Mouse (Mus musculus): ENCODE measurements around the gene Oas2. TPM values are rescaled to one million over a fixed set of nuclear protein-coding genes. Genes with fewer than 3 reads are reported as not detected.

Gene Oas2
- polyA plus RNA-seq, 1 experiment from 2014 or later: 0.10 TPM

DNA sequence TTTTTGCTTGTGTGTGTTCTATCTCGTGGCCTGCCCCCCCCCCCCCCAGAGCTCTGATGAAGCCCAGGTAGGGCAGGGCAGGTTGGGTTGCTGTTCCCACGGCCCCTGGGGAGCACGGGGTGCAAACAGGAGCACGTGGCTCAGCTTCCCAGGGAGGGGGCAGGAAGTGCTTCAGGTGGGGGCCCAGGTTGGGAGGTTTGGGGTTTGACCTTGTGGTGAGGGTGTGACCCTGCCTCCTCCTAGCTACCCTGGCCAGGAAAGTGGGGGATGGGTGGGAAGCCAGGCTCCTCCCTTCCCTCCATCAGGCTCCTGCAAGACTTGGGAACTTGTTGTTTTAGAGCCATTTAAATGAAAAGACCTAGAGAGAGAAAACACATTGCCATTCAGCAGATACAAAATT is 61.2 kb downstream of the Oas2 start:
- Histone ChIP-seq H3K9me3 (no peaks in the 10 kb centered on the region), H3K27ac (no peak overlapping the region), H3K36me3 (replicated peaks) (no peaks in the 10 kb centered on the region), H3K27me3 (peaks cover 53% of the 10 kb centered on the region), H3K4me1 (no peaks in the 10 kb centered on the region), H3K9ac (no peak overlapping the region), H3K4me3 (replicated peaks) (no peak overlapping the region), H3K4me2 (no peak overlapping the region)
- 54% methylated on average over 4 of the region's 4 CpGs for WGBS
- ATAC-seq (ENCODE audit: low FRiP score): no peak

DNA sequence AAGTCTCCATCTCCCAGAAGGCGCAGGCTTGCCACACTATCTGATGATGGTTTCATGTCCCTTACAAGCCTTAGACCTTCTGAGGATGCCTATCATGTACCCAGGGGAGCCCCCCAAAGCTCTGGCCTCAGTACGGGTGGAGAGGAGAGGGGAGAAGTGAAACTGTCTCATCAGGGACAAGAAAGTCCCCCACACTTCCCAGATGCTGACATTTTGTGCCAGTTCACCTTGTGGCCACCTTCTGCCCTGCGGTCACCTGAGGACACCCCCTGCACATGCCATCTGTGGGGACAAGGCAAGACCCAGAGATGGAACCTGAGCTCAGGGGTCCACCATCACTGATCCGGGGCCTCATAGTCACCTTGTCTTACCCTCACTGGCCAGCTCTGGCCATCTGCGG is 61.8 kb downstream of the Oas2 start:
- Histone ChIP-seq H3K9ac (no peak overlapping the region), H3K27me3 (peaks cover 53% of the 10 kb centered on the region), H3K4me1 (peaks cover 5% of the 10 kb centered on the region), H3K4me3 (replicated peaks) (no peak overlapping the region), H3K9me3 (no peaks in the 10 kb centered on the region), H3K4me2 (no peak overlapping the region), H3K27ac (no peak overlapping the region), H3K36me3 (replicated peaks) (no peaks in the 10 kb centered on the region)
- WGBS: 88% methylated on average over 5 of the region's 5 CpGs
- ATAC-seq (ENCODE audit: low FRiP score): no peak

DNA sequence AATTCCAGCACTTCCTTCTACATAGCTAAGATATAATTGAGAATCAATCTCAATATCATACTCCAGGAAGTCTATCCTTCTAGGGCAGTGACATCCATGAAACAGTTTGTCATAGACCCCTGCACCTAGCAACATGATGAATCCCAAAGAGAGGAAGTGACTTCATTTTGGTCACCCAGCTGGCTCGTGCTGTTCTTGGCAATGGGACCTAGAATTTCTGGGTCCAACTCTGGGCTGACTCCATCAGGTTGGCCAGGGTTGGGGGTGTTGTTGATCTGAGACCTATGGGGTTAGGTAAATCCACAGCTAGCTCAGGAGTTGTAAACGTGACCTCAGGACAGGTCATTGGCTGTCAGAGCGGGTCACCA is 62.2 kb downstream of the Oas2 start:
- H3K4me2 ChIP-seq: no peak overlapping the region
- H3K27me3 ChIP-seq: peaks cover 53% of the 10 kb centered on the region
- H3K27ac ChIP-seq: no peak overlapping the region
- H3K4me3 ChIP-seq (replicated peaks): no peak overlapping the region
- no peaks in the 10 kb centered on the region for H3K36me3 ChIP-seq (replicated peaks)
- peaks cover 10% of the 10 kb centered on the region for H3K4me1 ChIP-seq
- 95% methylated on average over 3 of the region's 3 CpGs for WGBS
- ATAC-seq (ENCODE audit: low FRiP score): no peak
- no peaks in the 10 kb centered on the region for H3K9me3 ChIP-seq
- no peak overlapping the region for H3K9ac ChIP-seq

DNA sequence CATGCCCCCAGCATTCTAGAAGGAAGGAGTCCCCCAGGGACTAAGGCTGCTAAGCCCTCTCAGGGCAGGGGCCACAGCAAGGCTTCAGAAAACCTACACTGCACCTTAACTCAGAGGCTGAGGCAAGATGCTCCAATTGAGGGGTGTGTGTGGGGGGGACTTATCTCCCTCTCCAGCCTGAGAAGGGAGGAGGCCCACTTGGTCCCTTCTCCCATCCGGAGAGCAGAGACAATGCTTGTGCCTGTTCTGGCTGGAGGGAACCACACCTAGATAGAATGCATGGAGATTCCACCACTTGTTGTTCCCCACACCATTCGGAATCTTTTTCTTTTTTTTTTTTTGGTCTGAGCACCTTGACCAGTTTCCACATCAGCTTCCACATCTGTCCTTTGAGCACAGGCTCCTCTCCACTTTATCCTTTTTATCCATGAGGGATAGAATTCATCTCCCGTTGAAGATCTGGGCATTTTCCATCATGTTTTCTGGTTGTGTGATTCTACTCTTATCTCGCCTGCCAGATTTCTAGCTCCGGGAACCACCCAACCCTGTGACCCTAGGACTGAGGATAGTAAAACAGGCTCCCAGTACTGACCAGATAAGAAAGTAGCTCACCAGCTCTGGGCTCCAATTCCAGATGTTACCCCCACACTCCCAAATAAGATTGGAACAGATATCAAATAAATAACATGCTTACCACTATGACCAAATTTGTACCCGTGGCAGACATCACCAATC is 62.7 kb downstream of the Oas2 start:
- Histone ChIP-seq H3K27me3 (peaks cover 53% of the 10 kb centered on the region), H3K4me1 (peaks cover 12% of the 10 kb centered on the region), H3K9ac (no peak overlapping the region), H3K27ac (no peak overlapping the region), H3K4me3 (replicated peaks) (no peak overlapping the region), H3K4me2 (no peak overlapping the region), H3K9me3 (no peaks in the 10 kb centered on the region), H3K36me3 (replicated peaks) (no peaks in the 10 kb centered on the region)
- ATAC-seq (ENCODE audit: low FRiP score): no peak
- WGBS: 83% methylated on average over 6 of the region's 6 CpGs

DNA sequence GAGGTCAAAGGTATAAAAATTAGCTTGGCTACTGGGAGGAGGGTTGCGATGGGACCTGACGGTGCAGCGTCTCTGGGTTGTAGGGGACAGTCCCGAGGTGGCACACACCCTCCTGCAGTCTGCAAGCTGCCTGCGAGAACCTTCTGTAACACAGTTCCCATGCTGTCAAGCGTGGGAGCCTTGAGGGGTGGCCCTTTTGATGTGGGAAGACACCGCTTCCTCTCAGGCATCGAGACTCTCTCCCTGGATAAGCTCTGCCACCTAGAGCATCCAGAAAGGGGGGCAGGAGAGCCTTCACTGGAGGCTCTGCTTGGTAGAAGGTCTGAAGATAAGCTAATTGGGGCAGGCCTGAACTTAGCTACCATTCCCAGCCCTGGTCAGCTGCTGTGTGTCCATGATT is 64.0 kb downstream of the Oas2 start:
- no peak overlapping the region for H3K27ac ChIP-seq
- 0 out of 2 replicates have a peak, but pooled peaks cover 4% of the 10 kb centered on the region for H3K36me3 ChIP-seq (replicated peaks)
- H3K4me2 ChIP-seq: no peak overlapping the region
- H3K9me3 ChIP-seq: no peaks in the 10 kb centered on the region
- no peak for ATAC-seq (ENCODE audit: low FRiP score)
- WGBS: 88% methylated on average over 8 of the region's 8 CpGs
- no peak overlapping the region for H3K9ac ChIP-seq
- H3K4me1 ChIP-seq: peaks cover 17% of the 10 kb centered on the region
- H3K4me3 ChIP-seq (replicated peaks): no peak overlapping the region
- H3K27me3 ChIP-seq: peaks cover 57% of the 10 kb centered on the region

DNA sequence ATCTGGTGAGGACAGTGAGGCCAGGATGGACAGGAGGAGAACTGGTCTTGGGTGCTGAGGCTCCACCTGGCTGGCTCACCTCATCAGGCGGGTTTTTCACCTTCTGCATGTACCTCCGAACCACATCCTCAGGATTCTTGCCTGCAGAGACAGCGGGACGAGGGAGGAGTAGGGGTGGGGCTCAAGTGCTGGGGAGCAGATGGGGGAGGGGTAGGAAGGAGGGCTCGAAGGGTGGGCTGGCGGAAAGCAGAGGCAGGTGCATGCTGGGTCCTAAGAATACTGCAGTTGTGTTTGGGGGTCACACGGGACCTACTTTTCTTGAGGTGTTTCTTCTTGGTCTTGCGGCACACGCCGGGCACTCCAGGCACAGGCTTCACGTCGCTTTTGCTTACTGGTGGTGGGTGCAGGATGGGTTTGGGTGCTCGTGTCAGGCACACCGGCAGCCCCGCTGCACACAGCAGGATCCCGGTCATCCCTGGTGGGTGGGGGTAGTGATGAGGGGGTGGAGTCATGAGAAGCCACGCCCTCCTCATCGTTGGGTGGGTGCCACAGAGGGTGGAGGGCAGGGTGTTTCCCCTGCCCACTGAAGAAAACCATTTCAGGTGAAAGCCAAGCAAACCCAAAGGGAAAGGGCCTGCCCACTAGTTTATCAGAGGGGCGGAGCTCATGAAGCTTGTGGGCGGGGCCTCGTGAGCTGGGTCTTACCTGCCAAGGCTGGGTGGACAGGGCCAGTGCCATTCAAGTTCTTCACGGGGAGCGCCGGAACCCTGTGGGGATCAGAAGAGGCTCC is 66.5 kb downstream of the Oas2 start:
- ATAC-seq (ENCODE audit: low FRiP score): no peak
- H3K36me3 ChIP-seq (replicated peaks): 0 out of 2 replicates have a peak, but pooled peaks cover 5% of the 10 kb centered on the region
- no peaks in the 10 kb centered on the region for H3K9me3 ChIP-seq
- peak overlapping the region; percentile 10; the same call in 1 of the 2 replicates for H3K4me2 ChIP-seq
- H3K27me3 ChIP-seq: peaks cover 58% of the 10 kb centered on the region
- WGBS: 9% methylated on average over 24 of the region's 24 CpGs
- H3K9ac ChIP-seq: no peak overlapping the region
- no peak overlapping the region for H3K4me3 ChIP-seq (replicated peaks)
- peaks cover 30% of the 10 kb centered on the region for H3K4me1 ChIP-seq
- H3K27ac ChIP-seq: no peak overlapping the region

DNA sequence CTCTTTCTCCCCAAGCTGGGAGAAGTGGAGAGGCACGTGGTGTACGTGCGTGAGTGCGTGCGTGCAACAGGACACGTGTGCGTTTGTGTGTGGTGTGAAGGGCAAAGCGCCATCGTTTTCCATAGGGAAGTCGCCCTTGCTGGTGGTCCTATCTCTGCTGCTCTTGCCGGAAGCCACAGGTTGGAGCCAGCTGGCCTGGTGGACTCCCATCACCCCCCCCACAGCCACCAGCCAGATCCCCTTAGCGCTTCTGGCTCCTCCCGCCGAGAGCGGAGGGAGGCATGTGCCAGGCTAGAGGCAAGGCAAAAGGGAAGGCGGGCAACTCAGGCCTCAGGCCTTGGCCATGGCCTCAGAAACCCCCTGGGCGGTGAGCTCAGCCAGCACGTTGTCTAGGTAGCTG is 68.7 kb downstream of the Oas2 start:
- Histone ChIP-seq H3K27me3 (peaks cover 49% of the 10 kb centered on the region), H3K4me3 (replicated peaks) (no peak overlapping the region)

More for the DNA sequence above, 68.7 kb downstream of the Oas2 start:
- ATAC-seq (ENCODE audit: low FRiP score): no peak
- Histone ChIP-seq H3K27ac (peak overlapping the region; percentile 66; the same call in 1 of the 2 replicates), H3K36me3 (replicated peaks) (0 out of 2 replicates have a peak, but pooled peaks cover 5% of the 10 kb centered on the region), H3K4me2 (peak overlapping the region; percentile 65; the same call in 1 of the 2 replicates), H3K4me1 (peaks cover 30% of the 10 kb centered on the region), H3K9me3 (no peaks in the 10 kb centered on the region), H3K9ac (no peak overlapping the region)
- 83% methylated on average over 18 of the region's 18 CpGs for WGBS

Other genes starting within 250 kb of the Oas2 start
- gene Plbd2, start 246.2 kb downstream of the Oas2 start, polyA plus RNA-seq (2016; fragmentation: Nextera tagmentation; extraction: Ambion mirVana): 25.9 and 26.6 TPM in 2 replicates
- gene Slc8b1, start 238.7 kb downstream of the Oas2 start, polyA plus RNA-seq (2016; fragmentation: Nextera tagmentation; extraction: Ambion mirVana): 2.3 and 2.8 TPM in 2 replicates
- 11.8 and 15.1 TPM in 2 replicates for gene Tpcn1, start 161.2 kb downstream of the Oas2 start, polyA plus RNA-seq (2016; fragmentation: Nextera tagmentation; extraction: Ambion mirVana)
- 1.3 and 1.4 TPM in 2 replicates for gene Iqcd, start 160.8 kb downstream of the Oas2 start, polyA plus RNA-seq (2016; fragmentation: Nextera tagmentation; extraction: Ambion mirVana)
- 13.6 and 16.6 TPM in 2 replicates for gene Rita1, start 137.3 kb downstream of the Oas2 start, polyA plus RNA-seq (2016; fragmentation: Nextera tagmentation; extraction: Ambion mirVana)
- 50.7 and 52.6 TPM in 2 replicates for gene Ddx54, start 137.1 kb downstream of the Oas2 start, polyA plus RNA-seq (2016; fragmentation: Nextera tagmentation; extraction: Ambion mirVana)
- gene Cfap73, start 115.6 kb downstream of the Oas2 start, polyA plus RNA-seq (2016; fragmentation: Nextera tagmentation; extraction: Ambion mirVana): 0.28 TPM in 1 of 2 replicates, not detected in the other
- gene Rasal1, start 101.0 kb downstream of the Oas2 start, polyA plus RNA-seq (2016; fragmentation: Nextera tagmentation; extraction: Ambion mirVana): 0.17 and 0.20 TPM in 2 replicates
- gene Dtx1, start 37.9 kb downstream of the Oas2 start, polyA plus RNA-seq (2016; fragmentation: Nextera tagmentation; extraction: Ambion mirVana): 17.1 and 18.1 TPM in 2 replicates
- gene Oas3, start 27.8 kb upstream of the Oas2 start, polyA plus RNA-seq (2016; fragmentation: Nextera tagmentation; extraction: Ambion mirVana): 0.09 and 0.12 TPM in 2 replicates
- gene Oas1e, start 45.7 kb upstream of the Oas2 start, polyA plus RNA-seq (2016; fragmentation: Nextera tagmentation; extraction: Ambion mirVana): 0.10 TPM in 1 of 2 replicates, not detected in the other
- gene Oas1c, start 62.7 kb upstream of the Oas2 start, polyA plus RNA-seq (2016; fragmentation: Nextera tagmentation; extraction: Ambion mirVana): 0.49 and 0.51 TPM in 2 replicates
- not detected in 2 replicates for gene Oas1f, start 97.5 kb upstream of the Oas2 start, polyA plus RNA-seq (2016; fragmentation: Nextera tagmentation; extraction: Ambion mirVana)
- not detected in 2 replicates for gene Oas1h, start 111.6 kb upstream of the Oas2 start, polyA plus RNA-seq (2016; fragmentation: Nextera tagmentation; extraction: Ambion mirVana)
- gene Oas1g, start 137.8 kb upstream of the Oas2 start, polyA plus RNA-seq (2016; fragmentation: Nextera tagmentation; extraction: Ambion mirVana): not detected in 2 replicates
- 0.41 and 0.72 TPM in 2 replicates for gene Oas1a, start 157.7 kb upstream of the Oas2 start, polyA plus RNA-seq (2016; fragmentation: Nextera tagmentation; extraction: Ambion mirVana)
- not detected in 2 replicates for gene Oas1d, start 164.7 kb upstream of the Oas2 start, polyA plus RNA-seq (2016; fragmentation: Nextera tagmentation; extraction: Ambion mirVana)

Measured in forebrain, embryonic 12.5 days (tissue).